Mouse (Mus musculus): ENCODE measurements at regions not wholly inside any gene's neighbourhood (a gene's known extent, or its start where the extent isn't known, plus 50 kb on each side); places are given as distances from the start of the nearest gene placed in this dataset.

DNA sequence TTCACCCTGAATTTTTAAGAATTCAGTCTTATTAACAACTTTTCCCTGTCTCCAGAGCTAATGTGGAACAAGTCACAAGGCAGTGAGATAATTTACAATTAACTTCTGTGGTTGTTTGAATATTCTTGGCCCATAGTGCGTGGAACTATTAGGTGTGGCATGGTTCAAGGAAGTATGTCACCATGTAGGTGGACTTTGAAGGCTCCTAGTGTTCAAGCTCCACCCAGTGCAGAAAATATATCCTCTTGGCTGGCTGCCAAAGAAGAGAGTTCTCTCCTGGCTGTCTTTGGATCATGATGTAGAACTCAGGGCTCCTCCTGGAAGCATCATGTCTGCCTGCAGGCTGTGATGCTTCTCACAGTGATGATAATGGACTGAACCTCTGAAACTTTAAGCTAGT is 268.9 kb upstream of the Rarb start:
- Histone ChIP-seq H3K4me1 (replicated peaks; ENCODE audit: control insufficient read depth, insufficient read depth, low read length) (no peaks in the 10 kb centered on the region), H3K36me3 (ENCODE audit: control insufficient read depth, insufficient read depth, low read length) (no peaks in the 10 kb centered on the region), H3K9ac (ENCODE audit: low read length) (no peak overlapping the region), H3K9me3 (ENCODE audit: control insufficient read depth, low read length) (no peaks in the 10 kb centered on the region), H3K27me3 (replicated peaks; ENCODE audit: control insufficient read depth, insufficient read depth, low read length) (no peaks in the 10 kb centered on the region), H3K4me3 (ENCODE audit: low read depth, low read length) (no peak overlapping the region), H3K4me2 (ENCODE audit: low read length) (no peak overlapping the region), H3K27ac (ENCODE audit: low read depth) (no peak overlapping the region)
- DNase-seq (ENCODE audit: low spot score) (no peak), ATAC-seq (replicated peaks; ENCODE audit: low FRiP score, low TSS enrichment, low read depth) (no peak)
- WGBS, result 77% methylated on average over 1 of the region's 1 CpGs

DNA sequence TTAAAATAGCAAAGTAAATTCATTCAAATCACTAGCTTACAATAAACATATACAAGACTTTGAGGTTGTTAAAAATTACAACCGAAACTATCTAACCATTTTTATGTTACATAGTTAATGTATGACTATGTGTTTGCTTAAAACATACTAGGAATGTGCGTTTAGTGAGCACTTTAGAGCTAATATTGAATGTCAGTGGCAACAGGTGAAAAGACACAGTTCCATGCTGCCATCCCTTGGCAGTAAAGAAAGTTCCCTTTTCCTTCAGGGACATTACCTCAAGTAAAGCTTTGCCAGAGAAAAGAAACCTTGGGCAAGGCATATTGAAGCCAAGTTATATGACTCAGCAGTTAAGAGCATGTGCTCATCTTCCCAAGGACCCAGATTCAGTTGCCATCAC is 265.0 kb upstream of the Rarb start:
- Histone ChIP-seq H3K4me3 (ENCODE audit: low read depth, low read length) (no peak overlapping the region), H3K27ac (ENCODE audit: low read depth) (no peak overlapping the region), H3K4me1 (replicated peaks; ENCODE audit: control insufficient read depth, insufficient read depth, low read length) (no peaks in the 10 kb centered on the region), H3K36me3 (ENCODE audit: control insufficient read depth, insufficient read depth, low read length) (no peaks in the 10 kb centered on the region), H3K9ac (ENCODE audit: low read length) (no peak overlapping the region), H3K4me2 (ENCODE audit: low read length) (no peak overlapping the region), H3K27me3 (replicated peaks; ENCODE audit: control insufficient read depth, insufficient read depth, low read length) (no peaks in the 10 kb centered on the region), H3K9me3 (ENCODE audit: control insufficient read depth, low read length) (no peaks in the 10 kb centered on the region)
- WGBS, result 61% methylated on average over 2 of the region's 2 CpGs
- DNase-seq (ENCODE audit: low spot score), result no peak
- no peak for ATAC-seq (replicated peaks; ENCODE audit: low FRiP score, low TSS enrichment, low read depth)

DNA sequence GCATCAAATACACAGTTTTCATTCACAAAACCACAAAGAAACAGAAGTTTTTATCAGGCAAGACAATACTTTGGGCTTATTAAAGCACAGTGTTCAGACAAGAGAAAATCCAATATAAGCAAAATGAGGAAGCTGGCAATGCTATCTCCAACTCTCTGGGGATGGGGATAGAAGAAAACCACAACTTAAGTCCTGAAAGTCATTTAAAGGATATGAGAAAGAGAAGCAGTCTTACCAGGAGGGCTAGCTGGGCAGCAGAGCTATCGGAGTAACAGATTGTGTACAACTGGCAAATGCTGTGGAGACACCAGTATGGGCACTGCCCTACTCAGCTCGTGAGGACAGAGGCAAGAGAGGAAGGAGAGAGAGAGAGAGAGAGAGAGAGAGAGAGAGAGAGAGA is 262.9 kb upstream of the Rarb start:
- no peaks in the 10 kb centered on the region for H3K4me1 ChIP-seq (replicated peaks; ENCODE audit: control insufficient read depth, insufficient read depth, low read length)
- no peaks in the 10 kb centered on the region for H3K9me3 ChIP-seq (ENCODE audit: control insufficient read depth, low read length)
- 52% methylated on average over 2 of the region's 2 CpGs for WGBS
- no peak overlapping the region for H3K4me3 ChIP-seq (ENCODE audit: low read depth, low read length)
- H3K27me3 ChIP-seq (replicated peaks; ENCODE audit: control insufficient read depth, insufficient read depth, low read length), result no peaks in the 10 kb centered on the region
- H3K27ac ChIP-seq (ENCODE audit: low read depth), result no peak overlapping the region
- DNase-seq (ENCODE audit: low spot score) (no peak), ATAC-seq (replicated peaks; ENCODE audit: low FRiP score, low TSS enrichment, low read depth) (no peak)
- H3K9ac ChIP-seq (ENCODE audit: low read length), result no peak overlapping the region
- H3K36me3 ChIP-seq (ENCODE audit: control insufficient read depth, insufficient read depth, low read length), result no peaks in the 10 kb centered on the region
- H3K4me2 ChIP-seq (ENCODE audit: low read length), result no peak overlapping the region

DNA sequence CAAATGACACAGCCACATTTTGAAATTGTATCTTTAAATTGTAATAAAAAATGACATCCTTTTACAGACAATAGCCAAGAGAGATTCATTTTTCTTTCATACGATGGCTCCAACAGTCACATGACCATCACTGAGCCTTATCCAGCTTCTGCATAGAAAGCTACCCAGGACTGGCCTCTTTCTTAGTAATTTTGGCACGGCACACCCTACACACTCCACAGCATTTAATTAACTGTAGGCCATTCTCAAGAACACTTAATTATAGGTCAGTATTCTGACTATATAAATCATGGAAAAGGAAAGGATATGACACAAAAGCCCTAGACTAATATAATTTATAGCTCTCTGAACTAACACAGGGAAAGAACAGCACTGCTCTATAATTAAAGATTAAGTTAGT is 260.6 kb upstream of the Rarb start:
- no peaks in the 10 kb centered on the region for H3K4me1 ChIP-seq (replicated peaks; ENCODE audit: control insufficient read depth, insufficient read depth, low read length)
- no peak overlapping the region for H3K4me2 ChIP-seq (ENCODE audit: low read length)
- no peaks in the 10 kb centered on the region for H3K27me3 ChIP-seq (replicated peaks; ENCODE audit: control insufficient read depth, insufficient read depth, low read length)
- no peaks in the 10 kb centered on the region for H3K9me3 ChIP-seq (ENCODE audit: control insufficient read depth, low read length)
- H3K36me3 ChIP-seq (ENCODE audit: control insufficient read depth, insufficient read depth, low read length), result no peaks in the 10 kb centered on the region
- 73% methylated on average over 2 of the region's 2 CpGs for WGBS
- no peak overlapping the region for H3K27ac ChIP-seq (ENCODE audit: low read depth)
- DNase-seq (ENCODE audit: low spot score) (no peak), ATAC-seq (replicated peaks; ENCODE audit: low FRiP score, low TSS enrichment, low read depth) (no peak)
- H3K9ac ChIP-seq (ENCODE audit: low read length), result no peak overlapping the region
- H3K4me3 ChIP-seq (ENCODE audit: low read depth, low read length), result no peak overlapping the region

GRCm38 (mm10) chr14:17061358-17061757 is 242.4 kb upstream of the Rarb start:
- Histone ChIP-seq H3K4me3 (ENCODE audit: low read depth, low read length) (no peak overlapping the region), H3K4me2 (ENCODE audit: low read length) (no peak overlapping the region), H3K4me1 (replicated peaks; ENCODE audit: control insufficient read depth, insufficient read depth, low read length) (no peaks in the 10 kb centered on the region), H3K9me3 (ENCODE audit: control insufficient read depth, low read length) (no peaks in the 10 kb centered on the region), H3K27me3 (replicated peaks; ENCODE audit: control insufficient read depth, insufficient read depth, low read length) (no peaks in the 10 kb centered on the region), H3K36me3 (ENCODE audit: control insufficient read depth, insufficient read depth, low read length) (no peaks in the 10 kb centered on the region), H3K9ac (ENCODE audit: low read length) (no peak overlapping the region), H3K27ac (ENCODE audit: low read depth) (no peak overlapping the region)
- ATAC-seq (replicated peaks; ENCODE audit: low FRiP score, low TSS enrichment, low read depth) (no peak), DNase-seq (ENCODE audit: low spot score) (no peak)
- 82% methylated on average over 1 of the region's 1 CpGs for WGBS

- WGBS, result 97% methylated on average over 1 of the region's 1 CpGs
Observed at GRCm38 (mm10) chr14:17058438-17058837, 239.5 kb upstream of the Rarb start.

GRCm38 (mm10) chr14:17057355-17057754 is 238.4 kb upstream of the Rarb start:
- no peaks in the 10 kb centered on the region for H3K36me3 ChIP-seq (ENCODE audit: control insufficient read depth, insufficient read depth, low read length)
- no peaks in the 10 kb centered on the region for H3K27me3 ChIP-seq (replicated peaks; ENCODE audit: control insufficient read depth, insufficient read depth, low read length)
- DNase-seq (ENCODE audit: low spot score), result no peak
- no peak overlapping the region for H3K4me2 ChIP-seq (ENCODE audit: low read length)
- no peak for ATAC-seq (replicated peaks; ENCODE audit: low FRiP score, low TSS enrichment, low read depth)
- no peak overlapping the region for H3K4me3 ChIP-seq (ENCODE audit: low read depth, low read length)
- H3K9me3 ChIP-seq (ENCODE audit: control insufficient read depth, low read length), result no peaks in the 10 kb centered on the region
- H3K27ac ChIP-seq (ENCODE audit: low read depth), result no peak overlapping the region
- H3K4me1 ChIP-seq (replicated peaks; ENCODE audit: control insufficient read depth, insufficient read depth, low read length), result no peaks in the 10 kb centered on the region
- no peak overlapping the region for H3K9ac ChIP-seq (ENCODE audit: low read length)
- WGBS, result 85% methylated on average over 3 of the region's 3 CpGs

More at GRCm38 (mm10) chr14:17058438-17058837, 239.5 kb upstream of the Rarb start:
- Histone ChIP-seq H3K27me3 (replicated peaks; ENCODE audit: control insufficient read depth, insufficient read depth, low read length) (no peaks in the 10 kb centered on the region), H3K4me3 (ENCODE audit: low read depth, low read length) (no peak overlapping the region), H3K27ac (ENCODE audit: low read depth) (no peak overlapping the region), H3K9me3 (ENCODE audit: control insufficient read depth, low read length) (no peaks in the 10 kb centered on the region), H3K9ac (ENCODE audit: low read length) (no peak overlapping the region), H3K4me1 (replicated peaks; ENCODE audit: control insufficient read depth, insufficient read depth, low read length) (no peaks in the 10 kb centered on the region), H3K4me2 (ENCODE audit: low read length) (no peak overlapping the region), H3K36me3 (ENCODE audit: control insufficient read depth, insufficient read depth, low read length) (no peaks in the 10 kb centered on the region)
- no peak for DNase-seq (ENCODE audit: low spot score)
- no peak for ATAC-seq (replicated peaks; ENCODE audit: low FRiP score, low TSS enrichment, low read depth)

DNA sequence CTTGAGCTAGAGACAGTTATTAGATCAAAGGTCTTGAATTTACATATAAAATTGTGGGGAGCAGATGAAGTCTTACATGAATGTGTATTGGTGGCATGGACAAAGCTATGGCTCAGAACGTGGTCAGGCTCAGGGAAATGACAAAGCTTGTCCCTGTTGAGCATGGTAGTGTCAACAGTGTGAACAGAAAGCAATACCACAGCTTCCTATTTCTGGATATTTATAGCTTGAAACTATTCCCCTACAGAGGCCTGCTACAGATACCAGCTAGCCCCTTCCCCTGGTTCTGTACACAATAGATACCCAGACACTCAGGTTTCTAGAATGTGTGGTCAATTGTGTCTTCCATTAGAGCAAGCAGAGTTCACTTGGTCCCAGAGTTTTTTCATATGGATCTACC is 236.8 kb upstream of the Rarb start:
- H3K27ac ChIP-seq (ENCODE audit: low read depth), result no peak overlapping the region
- DNase-seq (ENCODE audit: low spot score), result no peak
- H3K36me3 ChIP-seq (ENCODE audit: control insufficient read depth, insufficient read depth, low read length), result no peaks in the 10 kb centered on the region
- WGBS, result 74% methylated on average over 1 of the region's 1 CpGs
- no peaks in the 10 kb centered on the region for H3K27me3 ChIP-seq (replicated peaks; ENCODE audit: control insufficient read depth, insufficient read depth, low read length)
- H3K9me3 ChIP-seq (ENCODE audit: control insufficient read depth, low read length), result no peaks in the 10 kb centered on the region
- no peak overlapping the region for H3K4me2 ChIP-seq (ENCODE audit: low read length)
- H3K4me3 ChIP-seq (ENCODE audit: low read depth, low read length), result no peak overlapping the region
- no peak overlapping the region for H3K9ac ChIP-seq (ENCODE audit: low read length)
- ATAC-seq (replicated peaks; ENCODE audit: low FRiP score, low TSS enrichment, low read depth), result no peak
- H3K4me1 ChIP-seq (replicated peaks; ENCODE audit: control insufficient read depth, insufficient read depth, low read length), result no peaks in the 10 kb centered on the region

DNA sequence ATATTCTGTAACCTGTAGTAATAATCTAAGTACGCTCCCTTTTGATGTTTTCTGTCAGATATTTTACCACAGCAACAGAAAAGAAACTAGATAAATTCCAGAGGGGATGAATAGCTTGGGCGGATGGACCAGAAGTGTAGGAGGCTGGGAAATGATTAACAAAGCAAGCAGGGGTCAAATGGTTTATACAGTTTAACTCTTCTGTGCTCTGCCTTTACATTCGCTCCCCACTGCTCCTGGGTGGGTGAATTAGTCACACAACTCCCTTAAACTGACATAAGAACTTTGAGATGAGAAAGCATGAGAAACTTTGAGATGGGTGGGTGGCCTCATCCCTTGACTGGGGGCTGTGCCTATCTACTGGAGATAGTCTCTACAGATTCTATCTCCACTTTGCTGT is 235.4 kb upstream of the Rarb start:
- H3K9ac ChIP-seq (ENCODE audit: low read length), result no peak overlapping the region
- no peaks in the 10 kb centered on the region for H3K9me3 ChIP-seq (ENCODE audit: control insufficient read depth, low read length)
- no peak for ATAC-seq (replicated peaks; ENCODE audit: low FRiP score, low TSS enrichment, low read depth)
- H3K4me1 ChIP-seq (replicated peaks; ENCODE audit: control insufficient read depth, insufficient read depth, low read length), result no peaks in the 10 kb centered on the region
- DNase-seq (ENCODE audit: low spot score), result no peak
- H3K27me3 ChIP-seq (replicated peaks; ENCODE audit: control insufficient read depth, insufficient read depth, low read length), result no peaks in the 10 kb centered on the region
- 34% methylated on average over 3 of the region's 3 CpGs for WGBS
- H3K4me2 ChIP-seq (ENCODE audit: low read length), result no peak overlapping the region
- no peak overlapping the region for H3K27ac ChIP-seq (ENCODE audit: low read depth)
- no peak overlapping the region for H3K4me3 ChIP-seq (ENCODE audit: low read depth, low read length)
- H3K36me3 ChIP-seq (ENCODE audit: control insufficient read depth, insufficient read depth, low read length), result no peaks in the 10 kb centered on the region

Data from intestine, embryonic 14.5 days (tissue).